Mouse (Mus musculus) myocyte (in vitro differentiated cells): ENCODE measurements around the gene 1700123O20Rik. TPM values are rescaled to one million over a fixed set of nuclear protein-coding genes. Genes with fewer than 3 reads are reported as not detected.

Experiments used
- H3K27me3 ChIP-seq: one replicate; pipeline ENCODE4 v1.6.1; 2011; ENCODE audit not compliant: control insufficient read depth, insufficient read depth, insufficient read length
- H3K36me3 ChIP-seq: one replicate; pipeline ENCODE4 v1.6.1; 2011; ENCODE audit not compliant: control insufficient read depth, insufficient read depth
- H3K4me2 ChIP-seq: one replicate; pipeline ENCODE4 v1.6.1; 2011; ENCODE audit warnings: low read depth, control low read depth
- H3K4me3 ChIP-seq: one replicate; pipeline ENCODE4 v1.5.1; 2011; ENCODE audit warnings: mild to moderate bottlenecking, control low read depth, moderate library complexity
- H3K79me2 ChIP-seq: one replicate; pipeline ENCODE4 v1.6.1; 2011; ENCODE audit not compliant: control insufficient read depth, insufficient read depth
- H3ac ChIP-seq: one replicate; pipeline ENCODE4 v1.6.1; 2011; ENCODE audit not compliant: control insufficient read depth, insufficient read length
- CEBPB ChIP-seq: IDR thresholded peaks from 2 replicates; pipeline ENCODE4 v1.6.1; 2011; ENCODE audit warnings: mild to moderate bottlenecking, moderate library complexity; ENCODE audit not compliant: poor library complexity, insufficient read depth, severe bottlenecking
- E2F4 ChIP-seq: IDR thresholded peaks from one replicate; pipeline ENCODE4 v1.6.1; 2011; ENCODE audit warnings: mild to moderate bottlenecking, control low read depth, moderate library complexity; ENCODE audit not compliant: insufficient read depth
- MAX ChIP-seq: IDR thresholded peaks from one replicate; pipeline ENCODE4 v1.6.1; 2011; ENCODE audit warnings: low read depth, mild to moderate bottlenecking, control low read depth
- MYOD1 ChIP-seq, 3 experiments: IDR thresholded peaks; one replicate each; pipeline ENCODE4 v1.6.1; 2011; ENCODE audit warnings: control low read depth in 2 of 3, low read depth in 2 of 3, mild to moderate bottlenecking in 2 of 3, moderate library complexity in 1 of 3; ENCODE audit not compliant: insufficient read length in 2 of 3, control insufficient read depth in 1 of 3
- MYOG ChIP-seq, 3 experiments: IDR thresholded peaks; one replicate each; pipeline ENCODE4 v1.6.1; 2011; ENCODE audit warnings: control low read depth in 2 of 3, low read depth in 2 of 3, mild to moderate bottlenecking in 2 of 3; ENCODE audit not compliant: insufficient read length in 2 of 3, control insufficient read depth in 1 of 3, insufficient read depth in 1 of 3
- POLR2A ChIP-seq: IDR thresholded peaks from one replicate; pipeline ENCODE4 v1.6.1; 2011; ENCODE audit warnings: low read depth, mild to moderate bottlenecking, control low read depth, moderate library complexity; ENCODE audit not compliant: insufficient read length
- POLR2AphosphoS2 ChIP-seq: IDR thresholded peaks from one replicate; pipeline ENCODE4 v1.6.1; 2011; ENCODE audit warnings: low read depth, control low read depth; ENCODE audit not compliant: insufficient read length
- REST ChIP-seq: IDR thresholded peaks from one replicate; pipeline ENCODE4 v1.6.1; 2011; ENCODE audit warnings: mild to moderate bottlenecking, control low read depth, moderate library complexity; ENCODE audit not compliant: insufficient read depth, insufficient read length
- SRF ChIP-seq: IDR thresholded peaks from one replicate; pipeline ENCODE4 v1.6.1; 2011; ENCODE audit warnings: low read depth; ENCODE audit not compliant: control insufficient read depth, insufficient read length
- TCF12 ChIP-seq: IDR thresholded peaks from one replicate; pipeline ENCODE4 v1.6.1; 2011; ENCODE audit warnings: mild to moderate bottlenecking, control low read depth; ENCODE audit not compliant: poor library complexity, insufficient read depth, severe bottlenecking
- TCF3 ChIP-seq: IDR thresholded peaks from one replicate; pipeline ENCODE4 v1.6.1; 2011; ENCODE audit warnings: low read depth, control low read depth; ENCODE audit not compliant: insufficient read length
- USF1 ChIP-seq: IDR thresholded peaks from one replicate; pipeline ENCODE4 v1.6.1; 2011; ENCODE audit warnings: low read depth, mild to moderate bottlenecking, control low read depth, moderate library complexity
- polyA plus RNA-seq: library from polyadenylated mRNA; unstranded; fragments of >200 nt; fragmentation: generic; extraction: Trizol; gene quantifications from one replicate; pipeline ENCODE4 v1.2.1, GENCODE M21; 2012; ENCODE audit warnings: missing spikeins

The 1700123O20Rik gene
- polyA plus RNA-seq, 1 experiment, result 36.3 TPM

- TF ChIP-seq MYOD1 (IDR thresholded peaks at IDR 0.05; ENCODE audit: control insufficient read depth in 1 of 3, insufficient read length in 2 of 3, low read depth in 2 of 3), result no peak
- TF ChIP-seq TCF12, result no peak
- TF ChIP-seq REST, result no peak
- TF ChIP-seq CEBPB, result no peak
- TF ChIP-seq MAX, result no peak
- no peak for TF ChIP-seq MYOG (IDR thresholded peaks at IDR 0.05; ENCODE audit: control insufficient read depth in 1 of 3, insufficient read depth in 1 of 3, insufficient read length in 2 of 3, low read depth in 2 of 3)
- no peak for TF ChIP-seq POLR2AphosphoS2
- TF ChIP-seq USF1, result no peak
- TF ChIP-seq E2F4, result no peak
- TF ChIP-seq POLR2A, result no peak
- TF ChIP-seq TCF3, result no peak
- no peak for TF ChIP-seq SRF
- H3K4me3 ChIP-seq, result no peak within 1 kb of the TSS
- H3K4me2 ChIP-seq, result no peak within 1 kb of the TSS
- no peaks in the 10 kb centered on the region for H3K36me3 ChIP-seq
- H3K79me2 ChIP-seq, result no peaks in the 10 kb centered on the region
- peaks cover 49% of the 10 kb centered on the region for H3K27me3 ChIP-seq
- H3ac ChIP-seq, result no peak within 1 kb of the TSS
Measured at GRCm38 (mm10) chr14:54712074-54712473, 26.1 kb downstream of the 1700123O20Rik start, which contains the start of gene Cebpe. TSS of gene Cebpe (minus strand) at chr14:54712174.

GRCm38 (mm10) chr14:54712861-54713260 lies 26.8 kb downstream of the 1700123O20Rik start:
- H3K27me3 ChIP-seq, result peaks cover 43% of the 10 kb centered on the region

GRCm38 (mm10) chr14:54714121-54714520 lies 28.1 kb downstream of the 1700123O20Rik start:
- no peaks in the 10 kb centered on the region for H3K36me3 ChIP-seq
- TF ChIP-seq POLR2A (no peak), MYOD1 (IDR thresholded peaks at IDR 0.05; ENCODE audit: control insufficient read depth in 1 of 3, insufficient read length in 2 of 3, low read depth in 2 of 3) (no peak), SRF (no peak), CEBPB (no peak), MYOG (IDR thresholded peaks at IDR 0.05; ENCODE audit: control insufficient read depth in 1 of 3, insufficient read depth in 1 of 3, insufficient read length in 2 of 3, low read depth in 2 of 3) (no peak), USF1 (no peak), TCF3 (no peak), E2F4 (no peak), POLR2AphosphoS2 (no peak), TCF12 (no peak), REST (no peak), MAX (no peak)
- H3K79me2 ChIP-seq, result no peaks in the 10 kb centered on the region
- no peak overlapping the region for H3ac ChIP-seq
- no peak overlapping the region for H3K4me3 ChIP-seq
- peaks cover 32% of the 10 kb centered on the region for H3K27me3 ChIP-seq
- peak overlapping the region; percentile 64 for H3K4me2 ChIP-seq

More at GRCm38 (mm10) chr14:54712861-54713260, 26.8 kb downstream of the 1700123O20Rik start:
- H3K36me3 ChIP-seq, result no peaks in the 10 kb centered on the region
- H3K79me2 ChIP-seq, result no peaks in the 10 kb centered on the region
- TF ChIP-seq E2F4 (no peak), POLR2A (no peak), REST (no peak), CEBPB (no peak), MYOG (IDR thresholded peaks at IDR 0.05; ENCODE audit: control insufficient read depth in 1 of 3, insufficient read depth in 1 of 3, insufficient read length in 2 of 3, low read depth in 2 of 3) (no peak), SRF (no peak), TCF3 (no peak), POLR2AphosphoS2 (no peak)
- H3K4me3 ChIP-seq, result no peak overlapping the region
- H3ac ChIP-seq, result no peak overlapping the region
- no peak overlapping the region for H3K4me2 ChIP-seq

GRCm38 (mm10) chr14:54714617-54715081 lies 28.6 kb downstream of the 1700123O20Rik start:
- peak overlapping the region; percentile 64 for H3K4me2 ChIP-seq
- H3K36me3 ChIP-seq, result no peaks in the 10 kb centered on the region
- H3K4me3 ChIP-seq, result no peak overlapping the region
- no peaks in the 10 kb centered on the region for H3K79me2 ChIP-seq
- no peak for TF ChIP-seq TCF12
- TF ChIP-seq CEBPB, result no peak
- no peak for TF ChIP-seq TCF3
- TF ChIP-seq E2F4, result no peak
- no peak for TF ChIP-seq MYOG (IDR thresholded peaks at IDR 0.05; ENCODE audit: control insufficient read depth in 1 of 3, insufficient read depth in 1 of 3, insufficient read length in 2 of 3, low read depth in 2 of 3)
- TF ChIP-seq MYOD1 (IDR thresholded peaks at IDR 0.05; ENCODE audit: control insufficient read depth in 1 of 3, insufficient read length in 2 of 3, low read depth in 2 of 3), result no peak
- no peak for TF ChIP-seq POLR2A
- TF ChIP-seq REST, result no peak
- TF ChIP-seq SRF, result no peak
- no peak for TF ChIP-seq MAX
- TF ChIP-seq USF1, result no peak
- no peak for TF ChIP-seq POLR2AphosphoS2
- H3K27me3 ChIP-seq, result peaks cover 29% of the 10 kb centered on the region
- H3ac ChIP-seq, result no peak overlapping the region

GRCm38 (mm10) chr14:54715402-54715801 lies 29.4 kb downstream of the 1700123O20Rik start:
- no peaks in the 10 kb centered on the region for H3K79me2 ChIP-seq
- TF ChIP-seq E2F4, result no peak
- TF ChIP-seq POLR2AphosphoS2, result no peak
- TF ChIP-seq USF1, result no peak
- no peak for TF ChIP-seq TCF3
- peak; percentile 16 to 80 (median 62) for TF ChIP-seq MYOD1 (IDR thresholded peaks at IDR 0.05; ENCODE audit: control insufficient read depth in 1 of 3, insufficient read length in 2 of 3, low read depth in 2 of 3)
- H3ac ChIP-seq, result no peak overlapping the region
- peak overlapping the region; percentile 64 for H3K4me2 ChIP-seq
- no peaks in the 10 kb centered on the region for H3K36me3 ChIP-seq
- peaks cover 22% of the 10 kb centered on the region for H3K27me3 ChIP-seq
- no peak overlapping the region for H3K4me3 ChIP-seq
